In genomic region chr3:9400201-9400885, GRCm38 (mm10) we compare ENCODE assay signal across 9 mouse cellular contexts.
DNase-seq lines count a peak whose midpoint lies in the region; ATAC-seq and TF ChIP-seq lines count a peak whose summit lies in the region.
"Had no signal": no experiment of that assay in that cellular context is flagged by ENCODE, and none has a peak within 500 bp of the region (broad histone marks: within the 10 kb centered on the region; RNA-seq: fewer than 3 reads in every experiment).

No protein-coding gene starts in this region.

- 37% methylated on average over 3 of the region's 3 CpGs for WGBS in kidney, postnatal 0 days
- WGBS in heart, embryonic 10.5 days: 44% methylated on average over 3 of the region's 3 CpGs

- DNase-seq in kidney, postnatal 0 days (ENCODE audit: low spot score): peak; percentile 78
- DNase-seq in kidney, adult 18-20 months: no peak
- peak; percentile 48 for DNase-seq in c-Kit-positive CD71-positive TER-119-negative erythroid progenitor cells, embryonic 14.5 days (ENCODE audit: low read depth)
- DNase-seq in heart, embryonic 10.5 days (ENCODE audit: low spot score): no peak
- peak; percentile 49 to 65 for DNase-seq in layer of hippocampus, postnatal 10 days (ENCODE audit: low spot score in 2 of 2)
- peak; percentile 73 for DNase-seq in retina, postnatal 1 day
- no peak for DNase-seq in spleen, postnatal 4 days (ENCODE audit: low spot score in 2 of 2)

- no peak overlapping the region for H3K4me2 ChIP-seq in kidney, postnatal 0 days (ENCODE audit: low read length)
- H3K4me2 ChIP-seq: embryonic facial prominence, embryonic 12.5 days had no signal

- TF ChIP-seq CTCF in kidney, postnatal 0 days (IDR thresholded peaks at IDR 0.05; ENCODE audit: low read depth): peak; percentile 71
- peak; percentile 28 for TF ChIP-seq CTCF in E14TG2a.4 (conservative IDR thresholded peaks at IDR 0.05; ENCODE audit: low read length)

- H3K4me1 ChIP-seq in kidney, postnatal 0 days (replicated peaks; ENCODE audit: insufficient read depth, low read length): 0 out of 2 replicates have a peak, but pooled peaks cover 6% of the 10 kb centered on the region
- peaks cover 20% of the 10 kb centered on the region for H3K4me1 ChIP-seq in E14TG2a.4 (replicated peaks; ENCODE audit: low read depth, low read length)
- H3K4me1 ChIP-seq in heart, embryonic 10.5 days: peaks cover 27% of the 10 kb centered on the region

- H3K27me3 ChIP-seq in kidney, postnatal 0 days (ENCODE audit: insufficient read depth, low read length): no peaks in the 10 kb centered on the region
- H3K27me3 ChIP-seq in E14TG2a.4 (ENCODE audit: insufficient read depth, low read length): no peaks in the 10 kb centered on the region
- no peaks in the 10 kb centered on the region for H3K27me3 ChIP-seq in heart, embryonic 10.5 days (ENCODE audit: insufficient read depth, poor library complexity, severe bottlenecking)
- H3K27me3 ChIP-seq: embryonic facial prominence, embryonic 12.5 days had no signal

- H3K27ac ChIP-seq in kidney, postnatal 0 days: no peak overlapping the region
- peak overlapping the region; percentile 44; the same call in 1 of the 2 replicates for H3K27ac ChIP-seq in heart, embryonic 10.5 days
- H3K27ac ChIP-seq: embryonic facial prominence, embryonic 12.5 days had no signal

- no peak for ATAC-seq in kidney, postnatal 0 days (replicated peaks; ENCODE audit: low FRiP score, low read depth)

- H3K36me3 ChIP-seq in kidney, postnatal 0 days (ENCODE audit: insufficient read depth, low read length): no peaks in the 10 kb centered on the region
- H3K36me3 ChIP-seq in E14TG2a.4 (ENCODE audit: insufficient read depth, low read length): no peaks in the 10 kb centered on the region
- no peaks in the 10 kb centered on the region for H3K36me3 ChIP-seq in heart, embryonic 10.5 days
- H3K36me3 ChIP-seq: embryonic facial prominence, embryonic 12.5 days had no signal

- H3K9me3 ChIP-seq in kidney, postnatal 0 days (replicated peaks; ENCODE audit: low read length): no peaks in the 10 kb centered on the region
- H3K9me3 ChIP-seq in E14TG2a.4 (ENCODE audit: low read length): peaks cover 4% of the 10 kb centered on the region
- no peaks in the 10 kb centered on the region for H3K9me3 ChIP-seq in heart, embryonic 10.5 days
- H3K9me3 ChIP-seq: embryonic facial prominence, embryonic 12.5 days had no signal

- H3K9ac ChIP-seq in kidney, postnatal 0 days (ENCODE audit: low read depth, low read length): no peak overlapping the region
- H3K9ac ChIP-seq: embryonic facial prominence, embryonic 12.5 days had no signal

- no peak overlapping the region for H3K4me3 ChIP-seq in kidney, postnatal 0 days (replicated peaks; ENCODE audit: low read depth, low read length)
- H3K4me3 ChIP-seq in E14TG2a.4 (replicated peaks; ENCODE audit: low read length): no peak overlapping the region
- no peak overlapping the region for H3K4me3 ChIP-seq in heart, embryonic 10.5 days
- H3K4me3 ChIP-seq: embryonic facial prominence, embryonic 12.5 days had no signal

Comparison
In these comparisons a context has a peak if more than half of its experiments do, and no peak if none do; other contexts are left out.
1. DNase-seq: peak in kidney, postnatal 0 days (single experiment), c-Kit-positive CD71-positive TER-119-negative erythroid progenitor cells, embryonic 14.5 days (single experiment), layer of hippocampus, postnatal 10 days (2 of 2) and retina, postnatal 1 day (single experiment); none in kidney, adult 18-20 months (single experiment), heart, embryonic 10.5 days (single experiment) and spleen, postnatal 4 days (0 of 2).